Mouse (Mus musculus) induced T-regulatory cell, adult 2 months (primary cell): ENCODE results near the gene Tlr2.

Source experiments
- DNase-seq: peaks from one replicate; pipeline ENCODE4 v3.0.0-alpha.2; 2012; ENCODE audit warnings: low read depth

The Tlr2 gene

GRCm38 (mm10) chr3:83827684-83828083, 13.9 kb downstream of the Tlr2 start:
- DNase-seq = no peak

DNA sequence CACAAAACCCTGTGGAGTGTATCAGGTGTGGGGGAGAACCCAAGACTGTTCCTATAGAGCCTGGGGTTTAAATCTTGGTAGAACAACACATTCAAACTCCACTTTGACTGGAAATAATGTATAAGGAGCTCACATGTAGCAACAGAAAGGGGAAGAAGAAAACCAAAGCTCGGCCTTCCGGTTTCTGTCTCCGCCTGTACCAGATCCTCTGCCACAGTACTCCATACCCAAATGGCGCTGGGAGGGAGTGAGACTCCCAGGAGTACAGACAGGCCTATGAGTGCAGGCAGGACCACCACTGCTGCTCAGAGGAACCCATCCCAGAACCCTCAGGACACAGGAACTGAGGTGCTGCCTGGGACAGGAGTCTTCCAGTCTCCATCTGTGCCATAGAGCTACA, 17.8 kb downstream of the Tlr2 start:
- no peak for DNase-seq

DNA sequence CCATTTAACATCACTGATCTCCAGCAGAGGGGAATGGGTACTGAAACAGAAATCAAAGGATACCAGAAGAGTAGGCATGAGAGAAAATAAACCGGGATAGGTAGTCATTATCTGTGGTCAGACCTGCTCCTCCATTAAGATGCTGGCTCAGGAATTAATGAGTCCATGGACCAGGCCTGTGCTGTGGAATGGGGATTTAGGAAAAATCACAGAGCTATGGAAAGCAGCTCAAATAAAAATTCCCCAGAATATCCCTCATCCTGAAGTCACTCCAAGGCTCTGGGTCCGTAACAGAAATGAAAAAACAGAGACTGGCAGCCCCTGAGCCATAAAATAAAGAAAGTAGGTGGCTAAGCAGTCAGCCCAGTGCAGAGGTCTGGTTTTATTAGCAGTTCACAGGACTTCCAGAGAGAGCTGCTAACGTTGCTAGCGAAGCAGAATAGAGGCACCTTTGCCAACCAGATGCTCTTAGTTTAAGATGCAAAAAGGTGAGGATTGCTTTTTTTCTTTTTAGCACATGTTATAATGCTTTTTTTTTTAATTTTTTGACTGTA, 25.1 kb downstream of the Tlr2 start:
- DNase-seq = no peak

GRCm38 (mm10) chr3:83812863-83813262, 28.7 kb downstream of the Tlr2 start:
- DNase-seq = no peak

DNA sequence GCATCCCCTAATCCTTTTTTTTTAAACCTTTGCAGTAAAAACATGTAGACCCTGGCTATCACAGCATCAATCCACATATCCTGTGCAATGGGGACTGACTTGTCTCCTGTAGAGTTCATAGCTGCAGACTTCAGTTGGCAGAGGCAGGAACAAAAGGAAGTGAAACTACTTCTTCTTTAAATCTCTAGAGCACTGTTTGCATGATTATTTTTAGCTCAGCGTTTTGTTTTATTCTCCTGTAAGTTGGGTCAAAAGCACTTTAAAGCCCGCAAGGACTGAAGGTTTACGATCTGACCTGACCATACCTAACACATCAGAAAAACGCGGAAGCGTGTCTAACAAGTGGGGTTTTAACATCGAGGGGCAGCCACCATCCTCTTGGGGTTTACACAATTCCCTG, 29.6 kb downstream of the Tlr2 start:
- DNase-seq = peak; percentile 14

GRCm38 (mm10) chr3:83808483-83808882, 33.1 kb downstream of the Tlr2 start:
- no peak for DNase-seq

DNA sequence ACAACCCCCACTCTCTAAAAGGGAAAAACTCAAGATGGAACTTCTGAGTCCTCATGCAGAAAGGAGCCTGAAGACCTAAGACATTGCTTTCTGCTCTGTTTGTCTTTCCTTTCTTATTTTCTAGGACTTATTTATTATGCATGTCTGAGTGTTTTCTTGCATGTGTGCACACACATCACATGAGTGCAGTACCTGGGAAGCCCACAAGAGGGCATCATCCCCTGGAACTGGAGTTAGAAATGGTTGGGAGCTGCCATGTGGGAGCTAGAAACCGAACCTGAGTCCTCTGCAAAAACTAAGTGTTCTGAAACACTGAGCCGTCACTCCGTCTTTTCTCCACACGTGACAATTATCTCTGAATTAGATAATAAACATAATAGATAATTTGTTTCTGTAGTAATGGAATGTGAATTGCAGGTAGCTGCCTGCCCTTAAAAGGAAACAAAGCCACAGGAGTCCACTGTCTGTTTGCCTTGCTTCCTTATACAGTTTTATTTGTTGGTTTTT, 39.9 kb downstream of the Tlr2 start:
- peak; percentile 51 for DNase-seq

- DNase-seq = no peak
Measured at GRCm38 (mm10) chr3:83799486-83799885, 42.1 kb downstream of the Tlr2 start.

DNA sequence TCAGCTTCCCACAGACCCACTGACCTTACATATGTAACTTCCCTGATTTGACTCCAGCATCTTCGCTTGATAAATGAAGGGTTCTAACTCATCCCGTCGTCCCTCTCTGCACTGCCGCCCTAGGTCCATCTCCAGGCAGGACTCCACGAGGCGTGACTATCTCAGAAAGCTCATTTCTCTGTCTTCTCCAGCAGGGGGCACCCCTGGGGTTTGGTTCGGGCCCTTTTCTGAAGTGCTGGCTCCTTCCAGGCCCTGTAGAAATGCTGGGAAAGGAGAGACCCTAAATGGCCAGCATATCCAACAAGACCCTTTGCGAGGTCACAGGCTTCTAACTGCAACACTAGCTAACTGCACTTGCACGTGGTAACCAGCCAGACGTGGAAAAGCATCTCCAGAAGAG, 43.7 kb downstream of the Tlr2 start:
- peak; percentile 77 for DNase-seq

- peak; percentile 39 for DNase-seq
Measured at GRCm38 (mm10) chr3:83797098-83797497, 44.5 kb downstream of the Tlr2 start.

- DNase-seq = peak; percentile 59
Measured at GRCm38 (mm10) chr3:83791444-83791843, 50.1 kb downstream of the Tlr2 start.

GRCm38 (mm10) chr3:83789651-83790451, 51.7 kb downstream of the Tlr2 start:
- DNase-seq = peak; percentile 79

DNA sequence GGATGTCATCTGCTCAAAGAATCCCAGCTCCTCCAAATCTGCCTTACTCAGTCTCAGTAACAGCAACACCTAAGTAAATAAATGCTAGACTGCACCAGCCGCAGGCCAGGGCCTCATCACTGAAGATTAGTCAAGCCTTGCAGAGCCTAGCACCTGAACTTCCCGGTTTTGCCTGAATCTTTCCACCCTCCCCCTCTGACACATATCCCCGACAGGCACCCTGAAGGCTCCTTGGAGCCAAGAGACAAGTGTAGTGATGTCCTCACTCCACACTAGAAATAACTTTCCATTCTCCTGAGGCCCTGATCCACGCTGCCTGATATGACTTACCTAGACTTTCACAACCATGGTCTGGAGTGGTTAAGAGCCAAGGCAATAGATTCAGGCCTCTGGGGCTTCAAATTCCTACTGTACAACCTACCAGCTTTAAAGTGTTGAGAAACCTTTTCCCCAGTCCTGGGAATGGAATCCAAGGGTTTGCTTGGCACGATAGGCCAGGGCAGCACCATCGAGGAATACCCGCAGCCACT, 53.7 kb downstream of the Tlr2 start:
- no peak for DNase-seq

DNA sequence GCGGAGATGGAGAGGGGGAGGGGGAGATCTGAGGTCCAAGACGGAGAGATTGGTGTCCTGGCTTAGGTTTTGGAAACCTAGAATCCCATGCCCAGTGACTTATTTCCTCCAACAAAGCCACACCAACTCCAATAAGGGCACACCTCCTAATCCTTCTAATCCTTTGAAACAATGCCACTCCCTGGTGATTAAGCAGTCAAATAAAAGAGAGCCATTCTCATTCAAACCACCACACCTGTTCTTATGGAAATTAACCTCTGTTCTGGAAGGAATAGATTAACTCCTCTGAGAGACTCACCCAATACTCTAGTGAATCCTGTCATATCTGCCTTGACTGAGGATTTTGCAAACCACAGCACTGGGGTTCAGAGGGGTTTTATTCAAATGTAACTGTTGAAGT, 54.5 kb downstream of the Tlr2 start:
- no peak for DNase-seq
